In the genomic region with DNA sequence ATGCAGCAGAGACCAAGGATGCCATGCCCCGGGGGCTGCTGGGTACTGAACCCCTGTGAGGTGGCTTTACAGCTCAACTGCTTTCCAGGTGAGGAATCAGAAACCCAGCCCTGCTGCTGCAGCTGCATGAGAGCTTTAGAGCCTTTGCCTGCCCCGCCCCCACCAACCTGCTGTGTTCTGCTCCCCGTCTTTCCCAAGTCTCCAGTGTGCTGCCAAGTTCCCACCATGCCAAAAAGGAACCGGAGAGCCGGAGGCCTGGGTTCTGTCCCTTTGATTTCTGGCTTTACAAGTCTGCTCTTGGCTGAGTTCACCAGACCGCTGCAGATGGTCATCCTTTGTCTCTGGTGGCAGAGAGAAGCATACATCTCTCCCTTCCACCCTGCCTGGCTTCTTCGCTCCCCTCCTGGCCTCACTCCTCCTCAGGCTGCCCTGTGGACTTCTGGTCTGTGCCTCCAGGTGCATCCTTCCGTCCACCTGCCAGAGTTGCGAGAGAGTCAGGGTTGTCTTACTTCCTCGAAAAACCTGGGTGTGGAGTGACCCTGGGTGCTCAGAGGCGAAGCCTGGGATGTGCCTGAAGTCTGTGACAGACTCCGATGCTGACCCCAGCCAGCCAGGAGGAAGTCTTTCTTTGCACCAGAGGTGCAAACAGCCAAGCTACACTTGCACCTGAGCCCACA, we compare ENCODE assay signal across 16 mouse cellular contexts.
A peak's percentile ranks its signal among the peaks of the same experiment; 100 is the strongest.
DNase-seq lines count a peak whose midpoint lies in the region; ATAC-seq lines count a peak whose summit lies in the region.
"Had no signal": no experiment of that assay in that cellular context is flagged by ENCODE, and none has a peak within 500 bp of the region (broad histone marks: within the 10 kb centered on the region; RNA-seq: fewer than 3 reads in every experiment).

No protein-coding gene starts in this region.

- no peak overlapping the region for H3K4me2 ChIP-seq in midbrain, embryonic 15.5 days
- no peak overlapping the region for H3K4me2 ChIP-seq in intestine, embryonic 15.5 days (replicated peaks)
- H3K4me2 ChIP-seq: forebrain, embryonic 12.5 days; heart, embryonic 15.5 days; liver, embryonic 12.5 days; lung, embryonic 14.5 days; neural tube, embryonic 12.5 days had no signal

- H3K4me3 ChIP-seq in midbrain, embryonic 10.5 days = no peak overlapping the region
- no peak overlapping the region for H3K4me3 ChIP-seq in midbrain, embryonic 15.5 days
- no peak overlapping the region for H3K4me3 ChIP-seq in intestine, embryonic 15.5 days (replicated peaks)
- H3K4me3 ChIP-seq: forebrain, embryonic 12.5 days; heart, embryonic 15.5 days; liver, embryonic 12.5 days; neural tube, embryonic 12.5 days had no signal

- peak overlapping the region; percentile 42; the same call in 1 of the 2 replicates for H3K27ac ChIP-seq in midbrain, embryonic 10.5 days (replicated peaks)
- no peak overlapping the region for H3K27ac ChIP-seq in midbrain, embryonic 15.5 days
- H3K27ac ChIP-seq in intestine, embryonic 15.5 days = 0 out of 2 replicates have a peak overlapping the region, but pooled peaks have one; percentile 3
- H3K27ac ChIP-seq: forebrain, embryonic 12.5 days; heart, embryonic 15.5 days; liver, embryonic 12.5 days; neural tube, embryonic 12.5 days had no signal

- no peak overlapping the region for H3K9ac ChIP-seq in midbrain, embryonic 15.5 days
- H3K9ac ChIP-seq in intestine, embryonic 15.5 days = no peak overlapping the region
- H3K9ac ChIP-seq: forebrain, embryonic 12.5 days; heart, embryonic 15.5 days; liver, embryonic 12.5 days; lung, embryonic 14.5 days; neural tube, embryonic 12.5 days had no signal

- DNase-seq in gastrocnemius, postnatal 25 days = peak; percentile 29
- DNase-seq in gastrocnemius, postnatal 36 days = no peak
- DNase-seq in midbrain, embryonic 10.5 days (ENCODE audit: low spot score) = no peak
- DNase-seq in Muller cell, postnatal 12 days (ENCODE audit: inconsistent ontology term) = peak; percentile 34
- no peak for DNase-seq in kidney, adult 18-20 months
- DNase-seq in layer of hippocampus, adult 11-12 months (ENCODE audit: low spot score) = no peak
- DNase-seq: adrenal gland, postnatal 25 days; heart, adult 18-20 months; kidney, adult 9 months; lung, embryonic 14.5 days had no signal

- H3K4me1 ChIP-seq in midbrain, embryonic 10.5 days = peaks cover 13% of the 10 kb centered on the region; the same call in 1 of the 2 replicates
- no peaks in the 10 kb centered on the region for H3K4me1 ChIP-seq in midbrain, embryonic 15.5 days
- peaks cover 22% of the 10 kb centered on the region for H3K4me1 ChIP-seq in intestine, embryonic 15.5 days (replicated peaks)
- H3K4me1 ChIP-seq: forebrain, embryonic 12.5 days; liver, embryonic 12.5 days; neural tube, embryonic 12.5 days had no signal

- intact Hi-C loops in gastrocnemius, postnatal 36 days (cut with DNase I) = no loop called here

- H3K27me3 ChIP-seq in midbrain, embryonic 10.5 days (ENCODE audit: low read depth, poor library complexity, severe bottlenecking) = peaks cover 30% of the 10 kb centered on the region
- H3K27me3 ChIP-seq in midbrain, embryonic 15.5 days (replicated peaks) = no peaks in the 10 kb centered on the region
- H3K27me3 ChIP-seq in intestine, embryonic 15.5 days (replicated peaks) = no peaks in the 10 kb centered on the region
- H3K27me3 ChIP-seq: forebrain, embryonic 12.5 days had no signal

- H3K9me3 ChIP-seq in midbrain, embryonic 10.5 days (replicated peaks) = no peaks in the 10 kb centered on the region
- H3K9me3 ChIP-seq in midbrain, embryonic 15.5 days = no peaks in the 10 kb centered on the region
- no peaks in the 10 kb centered on the region for H3K9me3 ChIP-seq in intestine, embryonic 15.5 days
- H3K9me3 ChIP-seq: forebrain, embryonic 12.5 days; heart, embryonic 15.5 days; liver, embryonic 12.5 days; neural tube, embryonic 12.5 days had no signal

- WGBS in midbrain, embryonic 10.5 days = 69% methylated on average over 12 of the region's 12 CpGs
- WGBS in midbrain, embryonic 15.5 days = 64% methylated on average over 12 of the region's 12 CpGs
- 61% methylated on average over 12 of the region's 12 CpGs for WGBS in intestine, embryonic 15.5 days

- H3K36me3 ChIP-seq in midbrain, embryonic 10.5 days = no peaks in the 10 kb centered on the region
- no peaks in the 10 kb centered on the region for H3K36me3 ChIP-seq in midbrain, embryonic 15.5 days (replicated peaks)
- no peaks in the 10 kb centered on the region for H3K36me3 ChIP-seq in intestine, embryonic 15.5 days
- H3K36me3 ChIP-seq: forebrain, embryonic 12.5 days; heart, embryonic 15.5 days; liver, embryonic 12.5 days; neural tube, embryonic 12.5 days had no signal

- no peak for ATAC-seq in midbrain, embryonic 15.5 days (replicated peaks)
- peak; percentile 43 for ATAC-seq in intestine, embryonic 15.5 days
- ATAC-seq: liver, embryonic 12.5 days had no signal

Comparison
In these comparisons a context has a peak if more than half of its experiments do, and no peak if none do; other contexts are left out.
1. DNase-seq: peak in gastrocnemius, postnatal 25 days (single experiment) and Muller cell, postnatal 12 days (single experiment); none in gastrocnemius, postnatal 36 days (0 of 2), midbrain, embryonic 10.5 days (single experiment), kidney, adult 18-20 months (single experiment) and layer of hippocampus, adult 11-12 months (single experiment).